Mouse (Mus musculus): ENCODE data around the gene Stag1.

Stag1 gene

GRCm38 (mm10) chr9:100597546-100597945 lies at the start of gene Stag1:
Gene Stag1 (plus strand): TSS chr9:100597798.
- no peak for DNase-seq

- peak in 1 of 2 experiments; percentile 32 for DNase-seq
These were observed 49.3 kb upstream of the Stag1 start for GRCm38 (mm10) chr9:100548313-100548712.

GRCm38 (mm10) chr9:100555686-100556085 lies 41.9 kb upstream of the Stag1 start:
- DNase-seq: no peak

- no peak for DNase-seq
These were observed 39.5 kb upstream of the Stag1 start for GRCm38 (mm10) chr9:100558023-100558573.

- no peak for DNase-seq
These were observed 38.6 kb upstream of the Stag1 start for GRCm38 (mm10) chr9:100558991-100559390.

GRCm38 (mm10) chr9:100560251-100560890 lies 37.2 kb upstream of the Stag1 start:
- DNase-seq: no peak

GRCm38 (mm10) chr9:100569798-100570625 lies 27.6 kb upstream of the Stag1 start:
- DNase-seq: peak; percentile 72 to 79

GRCm38 (mm10) chr9:100570626-100571233 lies 26.9 kb upstream of the Stag1 start, which contains the start of gene Slc35g2:
Gene Slc35g2 (minus strand): TSS chr9:100571090.
- peak; percentile 69 to 80 for DNase-seq

- DNase-seq: no peak
These were observed 26.1 kb upstream of the Stag1 start for GRCm38 (mm10) chr9:100571511-100571910.

- peak in 1 of 2 experiments; percentile 38 for DNase-seq
These were observed 24.3 kb upstream of the Stag1 start for GRCm38 (mm10) chr9:100573300-100573699.

GRCm38 (mm10) chr9:100573942-100574341 lies 23.7 kb upstream of the Stag1 start:
- DNase-seq: no peak

- no peak for DNase-seq
These were observed 17.3 kb upstream of the Stag1 start for GRCm38 (mm10) chr9:100580196-100580740.

GRCm38 (mm10) chr9:100581543-100582492 lies 15.8 kb upstream of the Stag1 start:
- peak in 1 of 2 experiments; percentile 31 for DNase-seq

GRCm38 (mm10) chr9:100582883-100583575 lies 14.6 kb upstream of the Stag1 start:
- DNase-seq: peak in 1 of 2 experiments; percentile 19

- no peak for DNase-seq
These were observed 13.6 kb upstream of the Stag1 start for GRCm38 (mm10) chr9:100584031-100584430.

GRCm38 (mm10) chr9:100590462-100590861 lies 7.1 kb upstream of the Stag1 start:
- no peak for DNase-seq

- no peak for DNase-seq
These were observed 1.3 kb upstream of the Stag1 start for GRCm38 (mm10) chr9:100596317-100596716.

GRCm38 (mm10) chr9:100599761-100600328 lies 2.2 kb downstream of the Stag1 start:
- DNase-seq: no peak

- DNase-seq: no peak
These were observed 4.5 kb downstream of the Stag1 start for GRCm38 (mm10) chr9:100602130-100602529.

- DNase-seq: no peak
These were observed 5.6 kb downstream of the Stag1 start for GRCm38 (mm10) chr9:100603156-100603555.

GRCm38 (mm10) chr9:100605522-100605921 lies 7.9 kb downstream of the Stag1 start:
- no peak for DNase-seq
